Mouse (Mus musculus): ENCODE measurements at regions not wholly inside any gene's neighbourhood (a gene's known extent, or its start where the extent isn't known, plus 50 kb on each side); places are given as distances from the start of the nearest gene placed in this dataset.

GRCm38 (mm10) chr1:76513490-76513889 lies 967.4 kb downstream of the Slc4a3 start:
- WGBS: 72% methylated on average over 2 of the region's 2 CpGs
- no peak for DNase-seq (ENCODE audit: low spot score)
- H3K9ac ChIP-seq: no peak overlapping the region
- no peak for ATAC-seq (ENCODE audit: low FRiP score)
- no peaks in the 10 kb centered on the region for H3K4me1 ChIP-seq (replicated peaks; ENCODE audit: control insufficient read depth, insufficient read depth, low read length)
- H3K36me3 ChIP-seq (replicated peaks; ENCODE audit: control insufficient read depth, insufficient read depth): no peaks in the 10 kb centered on the region
- H3K27me3 ChIP-seq (ENCODE audit: control insufficient read depth, insufficient read depth, low read length): no peaks in the 10 kb centered on the region
- no peak overlapping the region for H3K27ac ChIP-seq
- no peak overlapping the region for H3K4me3 ChIP-seq (replicated peaks; ENCODE audit: low read length)
- H3K9me3 ChIP-seq (ENCODE audit: control insufficient read depth, low read length): no peaks in the 10 kb centered on the region
- H3K4me2 ChIP-seq (replicated peaks): no peak overlapping the region

- ATAC-seq (ENCODE audit: low FRiP score) (no peak), DNase-seq (ENCODE audit: low spot score) (no peak)
- no peaks in the 10 kb centered on the region for H3K4me1 ChIP-seq (replicated peaks; ENCODE audit: control insufficient read depth, insufficient read depth, low read length)
- no peaks in the 10 kb centered on the region for H3K27me3 ChIP-seq (ENCODE audit: control insufficient read depth, insufficient read depth, low read length)
- no peaks in the 10 kb centered on the region for H3K36me3 ChIP-seq (replicated peaks; ENCODE audit: control insufficient read depth, insufficient read depth)
- H3K4me3 ChIP-seq (replicated peaks; ENCODE audit: low read length): no peak overlapping the region
- no peak overlapping the region for H3K4me2 ChIP-seq (replicated peaks)
- 85% methylated on average over 9 of the region's 9 CpGs for WGBS
- H3K9me3 ChIP-seq (ENCODE audit: control insufficient read depth, low read length): no peaks in the 10 kb centered on the region
- H3K27ac ChIP-seq: no peak overlapping the region
- no peak overlapping the region for H3K9ac ChIP-seq
Observed at GRCm38 (mm10) chr1:76529531-76529930, 983.5 kb downstream of the Slc4a3 start.

- WGBS: 82% methylated on average over 6 of the region's 6 CpGs
- no peak for DNase-seq (ENCODE audit: low spot score)
Observed at GRCm38 (mm10) chr1:76530342-76530741, 984.3 kb downstream of the Slc4a3 start.

GRCm38 (mm10) chr1:76535522-76535956 lies 979.3 kb downstream of the Epha4 start:
- Histone ChIP-seq H3K9me3 (ENCODE audit: control insufficient read depth, low read length) (no peaks in the 10 kb centered on the region), H3K27ac (no peak overlapping the region), H3K4me2 (replicated peaks) (no peak overlapping the region), H3K9ac (no peak overlapping the region), H3K4me3 (replicated peaks; ENCODE audit: low read length) (no peak overlapping the region), H3K36me3 (replicated peaks; ENCODE audit: control insufficient read depth, insufficient read depth) (no peaks in the 10 kb centered on the region), H3K4me1 (replicated peaks; ENCODE audit: control insufficient read depth, insufficient read depth, low read length) (no peaks in the 10 kb centered on the region), H3K27me3 (ENCODE audit: control insufficient read depth, insufficient read depth, low read length) (no peaks in the 10 kb centered on the region)
- ATAC-seq (ENCODE audit: low FRiP score): peak; percentile 53; the same call in 1 of the 2 replicates
- DNase-seq (ENCODE audit: low spot score): peak; percentile 53
- 38% methylated on average over 4 of the region's 4 CpGs for WGBS

More at GRCm38 (mm10) chr1:76530342-76530741, 984.3 kb downstream of the Slc4a3 start:
- no peak for ATAC-seq (ENCODE audit: low FRiP score)
- no peaks in the 10 kb centered on the region for H3K9me3 ChIP-seq (ENCODE audit: control insufficient read depth, low read length)
- no peak overlapping the region for H3K4me2 ChIP-seq (replicated peaks)
- no peak overlapping the region for H3K4me3 ChIP-seq (replicated peaks; ENCODE audit: low read length)
- H3K4me1 ChIP-seq (replicated peaks; ENCODE audit: control insufficient read depth, insufficient read depth, low read length): no peaks in the 10 kb centered on the region
- H3K27ac ChIP-seq: no peak overlapping the region
- no peaks in the 10 kb centered on the region for H3K27me3 ChIP-seq (ENCODE audit: control insufficient read depth, insufficient read depth, low read length)
- H3K9ac ChIP-seq: no peak overlapping the region
- H3K36me3 ChIP-seq (replicated peaks; ENCODE audit: control insufficient read depth, insufficient read depth): no peaks in the 10 kb centered on the region

- ATAC-seq (ENCODE audit: low FRiP score) (no peak), DNase-seq (ENCODE audit: low spot score) (no peak)
- Histone ChIP-seq H3K27me3 (ENCODE audit: control insufficient read depth, insufficient read depth, low read length) (no peaks in the 10 kb centered on the region), H3K9ac (no peak overlapping the region), H3K4me3 (replicated peaks; ENCODE audit: low read length) (no peak overlapping the region), H3K27ac (no peak overlapping the region), H3K36me3 (replicated peaks; ENCODE audit: control insufficient read depth, insufficient read depth) (no peaks in the 10 kb centered on the region), H3K4me2 (replicated peaks) (no peak overlapping the region), H3K4me1 (replicated peaks; ENCODE audit: control insufficient read depth, insufficient read depth, low read length) (no peaks in the 10 kb centered on the region), H3K9me3 (ENCODE audit: control insufficient read depth, low read length) (no peaks in the 10 kb centered on the region)
- WGBS: 70% methylated on average over 3 of the region's 3 CpGs
Observed at GRCm38 (mm10) chr1:76540529-76540928, 974.4 kb downstream of the Epha4 start.

GRCm38 (mm10) chr1:76550876-76551275 lies 964.0 kb downstream of the Epha4 start:
- no peak overlapping the region for H3K4me3 ChIP-seq (replicated peaks; ENCODE audit: low read length)
- DNase-seq (ENCODE audit: low spot score) (no peak), ATAC-seq (ENCODE audit: low FRiP score) (no peak)
- H3K36me3 ChIP-seq (replicated peaks; ENCODE audit: control insufficient read depth, insufficient read depth): no peaks in the 10 kb centered on the region
- 80% methylated on average over 5 of the region's 5 CpGs for WGBS
- H3K4me1 ChIP-seq (replicated peaks; ENCODE audit: control insufficient read depth, insufficient read depth, low read length): no peaks in the 10 kb centered on the region
- H3K9me3 ChIP-seq (ENCODE audit: control insufficient read depth, low read length): no peaks in the 10 kb centered on the region
- no peaks in the 10 kb centered on the region for H3K27me3 ChIP-seq (ENCODE audit: control insufficient read depth, insufficient read depth, low read length)
- no peak overlapping the region for H3K27ac ChIP-seq
- H3K4me2 ChIP-seq (replicated peaks): no peak overlapping the region
- H3K9ac ChIP-seq: no peak overlapping the region

- ATAC-seq (ENCODE audit: low FRiP score) (no peak), DNase-seq (ENCODE audit: low spot score) (no peak)
- Histone ChIP-seq H3K27me3 (ENCODE audit: control insufficient read depth, insufficient read depth, low read length) (no peaks in the 10 kb centered on the region), H3K4me1 (replicated peaks; ENCODE audit: control insufficient read depth, insufficient read depth, low read length) (no peaks in the 10 kb centered on the region), H3K36me3 (replicated peaks; ENCODE audit: control insufficient read depth, insufficient read depth) (no peaks in the 10 kb centered on the region), H3K9me3 (ENCODE audit: control insufficient read depth, low read length) (no peaks in the 10 kb centered on the region), H3K27ac (no peak overlapping the region), H3K4me3 (replicated peaks; ENCODE audit: low read length) (no peak overlapping the region), H3K9ac (no peak overlapping the region), H3K4me2 (replicated peaks) (no peak overlapping the region)
- 90% methylated on average over 7 of the region's 7 CpGs for WGBS
Observed at GRCm38 (mm10) chr1:76559441-76559840, 955.4 kb downstream of the Epha4 start.

GRCm38 (mm10) chr1:76575487-76575886 lies 939.4 kb downstream of the Epha4 start:
- H3K4me2 ChIP-seq (replicated peaks): no peak overlapping the region
- ATAC-seq (ENCODE audit: low FRiP score) (no peak), DNase-seq (ENCODE audit: low spot score) (no peak)
- H3K27ac ChIP-seq: no peak overlapping the region
- 56% methylated on average over 5 of the region's 5 CpGs for WGBS
- no peak overlapping the region for H3K4me3 ChIP-seq (replicated peaks; ENCODE audit: low read length)
- H3K27me3 ChIP-seq (ENCODE audit: control insufficient read depth, insufficient read depth, low read length): no peaks in the 10 kb centered on the region
- H3K36me3 ChIP-seq (replicated peaks; ENCODE audit: control insufficient read depth, insufficient read depth): no peaks in the 10 kb centered on the region
- H3K4me1 ChIP-seq (replicated peaks; ENCODE audit: control insufficient read depth, insufficient read depth, low read length): no peaks in the 10 kb centered on the region
- no peak overlapping the region for H3K9ac ChIP-seq
- H3K9me3 ChIP-seq (ENCODE audit: control insufficient read depth, low read length): no peaks in the 10 kb centered on the region

GRCm38 (mm10) chr1:76585921-76586320 lies 929.0 kb downstream of the Epha4 start:
- H3K27me3 ChIP-seq (ENCODE audit: control insufficient read depth, insufficient read depth, low read length): no peaks in the 10 kb centered on the region
- H3K4me2 ChIP-seq (replicated peaks): no peak overlapping the region
- no peak overlapping the region for H3K4me3 ChIP-seq (replicated peaks; ENCODE audit: low read length)
- H3K4me1 ChIP-seq (replicated peaks; ENCODE audit: control insufficient read depth, insufficient read depth, low read length): no peaks in the 10 kb centered on the region
- WGBS: 95% methylated on average over 2 of the region's 2 CpGs
- H3K27ac ChIP-seq: no peak overlapping the region
- H3K36me3 ChIP-seq (replicated peaks; ENCODE audit: control insufficient read depth, insufficient read depth): no peaks in the 10 kb centered on the region
- H3K9ac ChIP-seq: no peak overlapping the region
- DNase-seq (ENCODE audit: low spot score) (no peak), ATAC-seq (ENCODE audit: low FRiP score) (no peak)
- H3K9me3 ChIP-seq (ENCODE audit: control insufficient read depth, low read length): no peaks in the 10 kb centered on the region; the same call in 1 of the 2 replicates

GRCm38 (mm10) chr1:76625831-76626230 lies 889.1 kb downstream of the Epha4 start:
- DNase-seq (ENCODE audit: low spot score) (no peak), ATAC-seq (ENCODE audit: low FRiP score) (no peak)
- Histone ChIP-seq H3K9me3 (ENCODE audit: control insufficient read depth, low read length) (no peaks in the 10 kb centered on the region), H3K4me3 (replicated peaks; ENCODE audit: low read length) (no peak overlapping the region), H3K36me3 (replicated peaks; ENCODE audit: control insufficient read depth, insufficient read depth) (no peaks in the 10 kb centered on the region), H3K9ac (no peak overlapping the region), H3K4me1 (replicated peaks; ENCODE audit: control insufficient read depth, insufficient read depth, low read length) (no peaks in the 10 kb centered on the region), H3K4me2 (replicated peaks) (no peak overlapping the region), H3K27ac (no peak overlapping the region), H3K27me3 (ENCODE audit: control insufficient read depth, insufficient read depth, low read length) (no peaks in the 10 kb centered on the region)
- 69% methylated on average over 3 of the region's 3 CpGs for WGBS
